In the genomic region with DNA sequence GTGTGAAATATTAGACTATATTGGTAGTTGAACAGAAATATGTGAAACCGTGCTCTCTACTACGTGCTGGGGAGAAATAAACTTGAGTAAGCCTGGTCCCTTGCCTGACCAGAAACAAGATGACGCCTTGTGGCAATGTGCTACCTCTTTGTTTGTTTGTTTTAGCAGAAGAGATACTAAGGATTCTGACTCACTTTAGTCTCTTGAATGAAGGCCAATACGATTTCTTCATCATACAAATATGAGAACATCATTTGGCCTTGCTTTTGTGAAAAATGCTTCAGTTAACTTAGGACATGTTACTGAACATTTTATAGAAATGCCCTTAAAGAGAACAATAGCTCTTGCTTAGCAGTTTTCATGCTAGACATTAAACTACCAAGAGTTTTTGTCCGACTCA, we compare ENCODE assay signal across 25 mouse cellular contexts.
"Had no signal": no experiment of that assay in that cellular context is flagged by ENCODE, and none has a peak within 500 bp of the region (broad histone marks: within the 10 kb centered on the region; RNA-seq: fewer than 3 reads in every experiment).

No protein-coding gene starts in this region.

- H3K36me3 ChIP-seq: heart, embryonic 13.5 days; heart, embryonic 15.5 days; hindbrain, embryonic 13.5 days; hindbrain, embryonic 15.5 days; limb, embryonic 13.5 days; limb, embryonic 15.5 days; liver, embryonic 12.5 days had no signal

- H3K4me3 ChIP-seq: gastrocnemius, adult 2 months; heart, embryonic 13.5 days; heart, embryonic 15.5 days; hindbrain, embryonic 13.5 days; hindbrain, embryonic 15.5 days; layer of hippocampus, adult 2 months; limb, embryonic 13.5 days; limb, embryonic 15.5 days; liver, embryonic 12.5 days had no signal

- DNase-seq: gastrocnemius, adult 2 months; gastrocnemius, postnatal 10 days; gastrocnemius, postnatal 25 days; heart, adult 18-20 months; heart, postnatal 14 days; heart, postnatal 36 days; kidney, adult 11 months; kidney, adult 2 months; kidney, adult 9 months; kidney, postnatal 10 days; kidney, postnatal 25 days; kidney, postnatal 4 days; left cerebral cortex, postnatal 4 days had no signal

- H3K9ac ChIP-seq: heart, embryonic 13.5 days; heart, embryonic 15.5 days; hindbrain, embryonic 13.5 days; hindbrain, embryonic 15.5 days; limb, embryonic 13.5 days; limb, embryonic 15.5 days; liver, embryonic 12.5 days; liver, embryonic 14.5 days had no signal

- H3K9me3 ChIP-seq: heart, embryonic 13.5 days; heart, embryonic 15.5 days; hindbrain, embryonic 13.5 days; hindbrain, embryonic 15.5 days; limb, embryonic 13.5 days; limb, embryonic 15.5 days; liver, embryonic 12.5 days had no signal

- H3K4me1 ChIP-seq: heart, embryonic 13.5 days; heart, embryonic 15.5 days; hindbrain, embryonic 13.5 days; hindbrain, embryonic 15.5 days; limb, embryonic 13.5 days; limb, embryonic 15.5 days; liver, embryonic 12.5 days had no signal

- H3K4me2 ChIP-seq: heart, embryonic 11.5 days; heart, embryonic 13.5 days; heart, embryonic 15.5 days; hindbrain, embryonic 13.5 days; hindbrain, embryonic 15.5 days; limb, embryonic 13.5 days; limb, embryonic 15.5 days; liver, embryonic 12.5 days had no signal

- H3K27me3 ChIP-seq: heart, embryonic 13.5 days; heart, embryonic 15.5 days; hindbrain, embryonic 13.5 days; hindbrain, embryonic 15.5 days; limb, embryonic 13.5 days; limb, embryonic 15.5 days; liver, embryonic 12.5 days had no signal

- H3K27ac ChIP-seq: gastrocnemius, adult 2 months; heart, embryonic 13.5 days; heart, embryonic 15.5 days; hindbrain, embryonic 13.5 days; hindbrain, embryonic 15.5 days; hindbrain, postnatal 0 days; layer of hippocampus, adult 2 months; limb, embryonic 13.5 days; limb, embryonic 15.5 days; liver, embryonic 12.5 days; liver, embryonic 14.5 days had no signal

- ATAC-seq: hindbrain, postnatal 0 days; intestine, embryonic 16.5 days; liver, embryonic 12.5 days had no signal
